Mouse (Mus musculus): ENCODE measurements around the gene Nck1. TPM values are rescaled to one million over a fixed set of nuclear protein-coding genes. Genes with fewer than 3 reads are reported as not detected.

Nck1 gene
- polyA plus RNA-seq (2017; shearing (Covaris generic)) = 115 TPM

GRCm38 (mm10) chr9:100545715-100546593 is at the start of gene Nck1:
TSS of gene Nck1 (minus strand) at chr9:100546134.

GRCm38 (mm10) chr9:100570626-100571233 is 24.8 kb upstream of the Nck1 start, which contains the start of gene Slc35g2:
TSS of gene Slc35g2 (minus strand) at chr9:100571090.

GRCm38 (mm10) chr9:100486431-100486830 is 59.5 kb downstream of the Nck1 start, which contains the start of gene Il20rb:
TSS of gene Il20rb (minus strand) at chr9:100486788.

Other genes with a start within 250 kb of the Nck1 start
- 1.7 TPM for gene Il20rb, start 59.3 kb downstream of the Nck1 start, polyA plus RNA-seq (2017; shearing (Covaris generic))
- 0.17 TPM for gene Slc35g2, start 25.0 kb upstream of the Nck1 start, polyA plus RNA-seq (2017; shearing (Covaris generic))
- 128 TPM for gene Stag1, start 51.7 kb upstream of the Nck1 start, polyA plus RNA-seq (2017; shearing (Covaris generic))

Measured in activated CD4-positive, CD25-positive, alpha-beta regulatory T cell, adult 9 weeks (primary cell).